23 mouse cellular contexts compared by ENCODE assay signal in the genomic region with DNA sequence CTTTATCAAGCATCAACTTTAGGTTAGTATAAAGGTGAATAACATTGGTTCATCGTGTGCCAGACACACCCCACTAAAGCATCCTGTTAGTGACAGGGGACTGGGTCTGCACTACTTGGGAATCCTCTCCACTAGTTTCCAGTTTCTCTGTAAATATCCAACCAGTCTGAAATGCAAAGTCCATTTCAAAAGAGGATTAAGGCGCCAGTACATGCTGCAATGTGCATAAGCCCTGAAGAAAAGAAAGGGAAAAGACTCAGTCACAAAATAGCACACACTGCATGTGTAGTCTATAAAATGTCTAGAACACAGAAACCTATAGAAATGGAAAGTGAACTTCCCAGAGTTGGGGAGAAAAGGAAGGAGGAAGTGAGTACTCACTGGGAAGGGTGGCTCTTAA.
DNase-seq lines count a peak whose midpoint lies in the region; ATAC-seq lines count a peak whose summit lies in the region.
"Had no signal": no experiment of that assay in that cellular context is flagged by ENCODE, and none has a peak within 500 bp of the region (broad histone marks: within the 10 kb centered on the region; RNA-seq: fewer than 3 reads in every experiment).

No protein-coding gene starts in this region.

- no peaks in the 10 kb centered on the region for H3K27me3 ChIP-seq in embryonic facial prominence, embryonic 13.5 days
- H3K27me3 ChIP-seq in embryonic facial prominence, embryonic 10.5 days (replicated peaks; ENCODE audit: low read depth, poor library complexity, severe bottlenecking): no peaks in the 10 kb centered on the region
- H3K27me3 ChIP-seq: embryonic facial prominence, embryonic 12.5 days; forebrain, embryonic 12.5 days; hindbrain, embryonic 12.5 days had no signal

- no peak overlapping the region for H3K4me3 ChIP-seq in embryonic facial prominence, embryonic 13.5 days
- no peak overlapping the region for H3K4me3 ChIP-seq in embryonic facial prominence, embryonic 10.5 days
- H3K4me3 ChIP-seq: embryonic facial prominence, embryonic 12.5 days; forebrain, embryonic 12.5 days; hindbrain, embryonic 12.5 days had no signal

- H3K36me3 ChIP-seq in embryonic facial prominence, embryonic 13.5 days: no peaks in the 10 kb centered on the region
- H3K36me3 ChIP-seq in embryonic facial prominence, embryonic 10.5 days (replicated peaks): peaks cover 16% of the 10 kb centered on the region; the same call in 1 of the 2 replicates
- H3K36me3 ChIP-seq: embryonic facial prominence, embryonic 12.5 days; forebrain, embryonic 12.5 days; hindbrain, embryonic 12.5 days had no signal

- no peak overlapping the region for H3K9ac ChIP-seq in embryonic facial prominence, embryonic 13.5 days
- H3K9ac ChIP-seq: embryonic facial prominence, embryonic 12.5 days; forebrain, embryonic 12.5 days; hindbrain, embryonic 12.5 days had no signal

- H3K27ac ChIP-seq in embryonic facial prominence, embryonic 13.5 days: 0 out of 2 replicates have a peak overlapping the region, but pooled peaks have one; percentile 33
- H3K27ac ChIP-seq in embryonic facial prominence, embryonic 10.5 days (replicated peaks): no peak overlapping the region
- H3K27ac ChIP-seq: embryonic facial prominence, embryonic 12.5 days; forebrain, embryonic 12.5 days; hindbrain, embryonic 12.5 days had no signal

- WGBS in embryonic facial prominence, embryonic 13.5 days: 78% methylated on average over 2 of the region's 2 CpGs
- 84% methylated on average over 2 of the region's 2 CpGs for WGBS in embryonic facial prominence, embryonic 10.5 days

- peaks cover 47% of the 10 kb centered on the region for H3K4me1 ChIP-seq in embryonic facial prominence, embryonic 13.5 days
- H3K4me1 ChIP-seq in embryonic facial prominence, embryonic 10.5 days: peaks cover 33% of the 10 kb centered on the region

- no peak for ATAC-seq in embryonic facial prominence, embryonic 13.5 days (ENCODE audit: insufficient number of reproducible peaks, insufficient read depth, low FRiP score, low TSS enrichment, low read depth)
- ATAC-seq: CD4-positive, CD25-positive, alpha-beta regulatory T cell, adult 4 months; forebrain, embryonic 16.5 days; hindbrain, embryonic 16.5 days had no signal

- no peak overlapping the region for H3K4me2 ChIP-seq in embryonic facial prominence, embryonic 13.5 days
- H3K4me2 ChIP-seq: embryonic facial prominence, embryonic 12.5 days; forebrain, embryonic 12.5 days; hindbrain, embryonic 12.5 days had no signal

- no peaks in the 10 kb centered on the region for H3K9me3 ChIP-seq in embryonic facial prominence, embryonic 13.5 days
- no peaks in the 10 kb centered on the region for H3K9me3 ChIP-seq in embryonic facial prominence, embryonic 10.5 days
- H3K9me3 ChIP-seq: embryonic facial prominence, embryonic 12.5 days; forebrain, embryonic 12.5 days; G1E; hindbrain, embryonic 12.5 days had no signal

- no peak for DNase-seq in embryonic facial prominence, embryonic 10.5 days (ENCODE audit: low spot score)
- peak; percentile 56 for DNase-seq in kidney, adult 9 months
- no peak for DNase-seq in kidney, adult 8-10 months
- DNase-seq in kidney, postnatal 14 days: peak; percentile 19
- no peak for DNase-seq in kidney, postnatal 10 days
- DNase-seq in spleen, adult 12 weeks (ENCODE audit: low spot score): no peak
- DNase-seq: adrenal gland, adult 8-10 months; adrenal gland, postnatal 36 days; B cell, adult 2 months; cerebellum, adult 2 months; cerebellum, postnatal 10 days; embryo, embryonic 11 days; gastrocnemius, postnatal 10 days; heart, postnatal 10 days; heart, postnatal 4 days had no signal

Comparison
In these comparisons a context has a peak if more than half of its experiments do, and no peak if none do; other contexts are left out.
1. DNase-seq: peak in kidney, adult 9 months (single experiment) and kidney, postnatal 14 days (single experiment); none in embryonic facial prominence, embryonic 10.5 days (single experiment), kidney, adult 8-10 months (0 of 2), kidney, postnatal 10 days (single experiment) and spleen, adult 12 weeks (single experiment).